Mouse (Mus musculus) erythroblast, embryonic 14.5 days (primary cell): Measurements from ENCODE around the gene Rasip1.

Experiments used
- GATA1 ChIP-seq: IDR thresholded peaks from 2 replicates; pipeline ENCODE4 v1.6.1; 2012; ENCODE audit warnings: low read length, inconsistent platforms, mixed read lengths
- TAL1 ChIP-seq: IDR thresholded peaks from 3 replicates; pipeline ENCODE4 v1.6.1; 2012; ENCODE audit warnings: low read length, inconsistent platforms, mixed read lengths

DNA sequence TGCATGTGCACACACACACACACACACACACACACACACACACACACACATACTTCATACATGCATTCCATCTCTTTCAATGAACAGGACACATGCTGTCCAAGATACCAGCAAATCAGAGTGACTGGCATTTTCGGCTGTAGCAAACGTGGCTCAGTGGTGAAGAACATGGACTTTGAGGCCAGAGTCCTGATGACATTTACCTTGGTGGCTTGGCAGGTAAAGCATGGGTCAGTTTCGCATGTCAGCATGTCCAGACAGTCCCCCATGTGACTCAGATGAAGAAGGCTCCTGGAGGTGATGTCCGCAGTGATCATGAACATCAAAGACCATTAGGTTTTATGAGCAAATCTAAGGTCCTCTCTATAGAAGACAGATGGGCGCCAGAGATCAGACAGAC, 30.3 kb upstream of the Rasip1 start:
- TF ChIP-seq GATA1 (no peak), TAL1 (no peak)
